Mouse (Mus musculus): ENCODE data around the gene Rnf212b. TPM values are rescaled to one million over a fixed set of nuclear protein-coding genes. Genes with fewer than 3 reads are reported as not detected.
A peak's percentile ranks its signal among the peaks of the same experiment; 100 is the strongest.

Rnf212b gene
- polyA plus RNA-seq, 1 experiment from 2014 or later = not detected

- Histone ChIP-seq H3K4me3 (ENCODE audit: low read length) (no peak overlapping the region), H3K4me2 (ENCODE audit: low read depth, low read length) (no peak overlapping the region), H3K36me3 (ENCODE audit: control insufficient read depth, insufficient read depth) (peaks cover 3% of the 10 kb centered on the region; the same call in 1 of the 2 replicates), H3K4me1 (ENCODE audit: control insufficient read depth, insufficient read depth, low read length) (no peaks in the 10 kb centered on the region), H3K9me3 (replicated peaks; ENCODE audit: control insufficient read depth, low read length) (no peaks in the 10 kb centered on the region), H3K9ac (ENCODE audit: low read length) (no peak overlapping the region), H3K27ac (ENCODE audit: low read length) (no peak overlapping the region), H3K27me3 (ENCODE audit: control insufficient read depth, insufficient read depth, low read length) (no peaks in the 10 kb centered on the region)
- ATAC-seq (replicated peaks; ENCODE audit: extremely low read depth, insufficient read depth, low FRiP score) = no peak
- WGBS = 79% methylated on average over 9 of the region's 9 CpGs
Observed at GRCm38 (mm10) chr14:54857891-54858290, 44.0 kb downstream of the Rnf212b start.

- WGBS = 39% methylated on average over 2 of the region's 2 CpGs
- no peak overlapping the region for H3K27ac ChIP-seq (ENCODE audit: low read length)
- H3K36me3 ChIP-seq (ENCODE audit: control insufficient read depth, insufficient read depth) = peaks cover 3% of the 10 kb centered on the region; the same call in 1 of the 2 replicates
- no peak overlapping the region for H3K4me2 ChIP-seq (ENCODE audit: low read depth, low read length)
- no peaks in the 10 kb centered on the region for H3K27me3 ChIP-seq (ENCODE audit: control insufficient read depth, insufficient read depth, low read length)
- H3K9me3 ChIP-seq (replicated peaks; ENCODE audit: control insufficient read depth, low read length) = no peaks in the 10 kb centered on the region
- H3K9ac ChIP-seq (ENCODE audit: low read length) = no peak overlapping the region
- peaks cover 3% of the 10 kb centered on the region for H3K4me1 ChIP-seq (ENCODE audit: control insufficient read depth, insufficient read depth, low read length)
- no peak for ATAC-seq (replicated peaks; ENCODE audit: extremely low read depth, insufficient read depth, low FRiP score)
- H3K4me3 ChIP-seq (ENCODE audit: low read length) = no peak overlapping the region
Observed at GRCm38 (mm10) chr14:54860511-54860910, 46.6 kb downstream of the Rnf212b start.

DNA sequence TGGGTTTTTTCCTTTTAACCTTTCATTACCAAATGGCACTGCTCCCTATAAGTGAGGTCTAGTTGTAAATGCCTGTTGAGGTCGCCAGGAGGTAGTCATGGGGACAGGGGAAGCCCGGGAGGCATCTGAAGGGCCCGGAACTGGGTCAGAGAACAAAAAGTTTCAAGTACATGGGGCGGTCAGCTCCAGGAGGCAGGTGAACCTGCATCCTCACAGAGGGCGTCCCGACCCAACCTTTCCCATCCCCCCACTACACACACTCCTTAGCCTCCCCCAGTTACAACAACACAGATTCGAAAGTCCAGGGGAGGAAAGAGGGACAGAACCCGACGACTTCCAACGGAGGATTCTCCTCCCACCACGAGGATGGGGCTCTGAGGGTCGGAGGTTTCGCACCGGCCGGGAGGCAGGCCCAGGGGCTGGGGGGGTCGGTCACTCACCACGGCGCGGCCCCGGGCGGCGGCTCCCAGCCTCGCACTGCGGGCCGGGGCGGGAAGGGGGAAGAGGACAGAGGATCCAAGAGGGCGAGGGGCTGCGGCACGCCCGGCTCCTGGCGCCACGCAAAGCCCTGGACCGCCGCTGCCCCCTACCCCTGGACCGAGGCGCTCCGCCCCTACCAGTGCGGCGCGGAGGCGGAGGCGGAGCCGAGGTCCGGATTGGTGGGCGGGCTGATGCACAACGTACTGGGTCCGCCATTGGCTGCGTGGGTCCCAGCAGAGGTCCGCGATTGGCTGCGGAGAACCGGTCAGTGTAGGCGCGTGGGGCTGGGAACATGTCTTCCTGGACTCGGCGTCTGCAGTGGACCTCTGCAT, 49.8 kb downstream of the Rnf212b start:
- no peaks in the 10 kb centered on the region for H3K36me3 ChIP-seq (ENCODE audit: control insufficient read depth, insufficient read depth)
- WGBS = under 1% methylated on average over 55 of the region's 56 CpGs
- peak overlapping the region; percentile 93 for H3K4me3 ChIP-seq (ENCODE audit: low read length)
- peaks cover 3% of the 10 kb centered on the region for H3K4me1 ChIP-seq (ENCODE audit: control insufficient read depth, insufficient read depth, low read length)
- ATAC-seq (replicated peaks; ENCODE audit: extremely low read depth, insufficient read depth, low FRiP score) = peak; percentile 100
- H3K27me3 ChIP-seq (ENCODE audit: control insufficient read depth, insufficient read depth, low read length) = no peaks in the 10 kb centered on the region
- H3K9ac ChIP-seq (ENCODE audit: low read length) = peak overlapping the region; percentile 95
- H3K9me3 ChIP-seq (replicated peaks; ENCODE audit: control insufficient read depth, low read length) = 0 out of 2 replicates have a peak, but pooled peaks cover 2% of the 10 kb centered on the region
- H3K27ac ChIP-seq (ENCODE audit: low read length) = peak overlapping the region; percentile 79
- peak overlapping the region; percentile 87 for H3K4me2 ChIP-seq (ENCODE audit: low read depth, low read length)

DNA sequence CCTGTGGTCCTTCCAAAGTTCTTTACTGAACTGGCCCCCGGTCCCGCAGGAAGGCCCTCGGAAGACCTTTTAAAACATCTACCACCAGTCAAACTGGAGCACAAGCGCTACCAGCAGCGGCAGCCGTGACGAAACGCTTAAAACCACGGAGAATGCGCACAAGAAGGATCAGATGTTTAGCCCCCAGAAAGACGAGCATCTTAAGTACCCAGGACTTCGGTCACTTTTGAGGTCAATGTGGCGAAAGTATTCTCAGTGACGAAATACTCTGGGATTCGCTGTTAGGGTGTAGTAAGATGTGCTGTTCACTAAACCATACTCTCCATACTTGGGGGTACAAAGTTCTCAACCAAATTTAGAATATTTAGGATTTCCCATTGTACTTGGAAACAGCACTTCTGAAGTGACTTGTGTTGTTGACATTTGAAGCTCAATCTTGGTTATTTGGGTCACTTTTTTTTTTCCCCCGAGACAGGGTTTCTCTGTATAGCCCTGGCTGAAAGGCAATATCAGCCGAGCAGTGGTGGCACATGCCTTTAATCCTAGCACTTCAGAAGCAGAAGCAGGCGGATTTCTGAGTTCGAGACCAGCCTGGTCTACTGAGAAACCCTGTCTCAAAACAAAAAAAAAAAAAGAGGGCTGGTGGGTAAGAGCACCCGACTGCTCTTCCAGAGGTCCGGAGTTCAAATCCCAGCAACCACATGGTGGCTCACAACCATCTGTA, 50.5 kb downstream of the Rnf212b start:
- peak overlapping the region; percentile 93 for H3K4me3 ChIP-seq (ENCODE audit: low read length)
- peaks cover 3% of the 10 kb centered on the region for H3K4me1 ChIP-seq (ENCODE audit: control insufficient read depth, insufficient read depth, low read length)
- no peaks in the 10 kb centered on the region for H3K36me3 ChIP-seq (ENCODE audit: control insufficient read depth, insufficient read depth)
- peak overlapping the region; percentile 95 for H3K9ac ChIP-seq (ENCODE audit: low read length)
- H3K9me3 ChIP-seq (replicated peaks; ENCODE audit: control insufficient read depth, low read length) = 0 out of 2 replicates have a peak, but pooled peaks cover 2% of the 10 kb centered on the region
- no peaks in the 10 kb centered on the region for H3K27me3 ChIP-seq (ENCODE audit: control insufficient read depth, insufficient read depth, low read length)
- H3K27ac ChIP-seq (ENCODE audit: low read length) = peak overlapping the region; percentile 79
- WGBS = 16% methylated on average over 21 of the region's 21 CpGs
- ATAC-seq (replicated peaks; ENCODE audit: extremely low read depth, insufficient read depth, low FRiP score) = no peak; the same call in 1 of the 2 replicates
- H3K4me2 ChIP-seq (ENCODE audit: low read depth, low read length) = peak overlapping the region; percentile 87

- WGBS = 63% methylated on average over 5 of the region's 5 CpGs
- no peaks in the 10 kb centered on the region for H3K27me3 ChIP-seq (ENCODE audit: control insufficient read depth, insufficient read depth, low read length)
- H3K9ac ChIP-seq (ENCODE audit: low read length) = no peak overlapping the region
- H3K4me3 ChIP-seq (ENCODE audit: low read length) = no peak overlapping the region
- no peak overlapping the region for H3K27ac ChIP-seq (ENCODE audit: low read length)
- no peaks in the 10 kb centered on the region for H3K36me3 ChIP-seq (ENCODE audit: control insufficient read depth, insufficient read depth)
- no peak for ATAC-seq (replicated peaks; ENCODE audit: extremely low read depth, insufficient read depth, low FRiP score)
- 0 out of 2 replicates have a peak, but pooled peaks cover 2% of the 10 kb centered on the region for H3K9me3 ChIP-seq (replicated peaks; ENCODE audit: control insufficient read depth, low read length)
- peaks cover 3% of the 10 kb centered on the region for H3K4me1 ChIP-seq (ENCODE audit: control insufficient read depth, insufficient read depth, low read length)
- no peak overlapping the region for H3K4me2 ChIP-seq (ENCODE audit: low read depth, low read length)
Observed at GRCm38 (mm10) chr14:54865626-54866025, 51.7 kb downstream of the Rnf212b start.

- no peak for ATAC-seq (replicated peaks; ENCODE audit: extremely low read depth, insufficient read depth, low FRiP score)
- Histone ChIP-seq H3K9me3 (replicated peaks; ENCODE audit: control insufficient read depth, low read length) (0 out of 2 replicates have a peak, but pooled peaks cover 2% of the 10 kb centered on the region), H3K4me1 (ENCODE audit: control insufficient read depth, insufficient read depth, low read length) (peaks cover 3% of the 10 kb centered on the region), H3K27me3 (ENCODE audit: control insufficient read depth, insufficient read depth, low read length) (no peaks in the 10 kb centered on the region), H3K9ac (ENCODE audit: low read length) (no peak overlapping the region), H3K4me2 (ENCODE audit: low read depth, low read length) (no peak overlapping the region), H3K4me3 (ENCODE audit: low read length) (no peak overlapping the region), H3K36me3 (ENCODE audit: control insufficient read depth, insufficient read depth) (no peaks in the 10 kb centered on the region), H3K27ac (ENCODE audit: low read length) (no peak overlapping the region)
- 46% methylated on average over 3 of the region's 3 CpGs for whole genome bisulfite sequencing
Observed at GRCm38 (mm10) chr14:54866268-54866667, 52.3 kb downstream of the Rnf212b start.

DNA sequence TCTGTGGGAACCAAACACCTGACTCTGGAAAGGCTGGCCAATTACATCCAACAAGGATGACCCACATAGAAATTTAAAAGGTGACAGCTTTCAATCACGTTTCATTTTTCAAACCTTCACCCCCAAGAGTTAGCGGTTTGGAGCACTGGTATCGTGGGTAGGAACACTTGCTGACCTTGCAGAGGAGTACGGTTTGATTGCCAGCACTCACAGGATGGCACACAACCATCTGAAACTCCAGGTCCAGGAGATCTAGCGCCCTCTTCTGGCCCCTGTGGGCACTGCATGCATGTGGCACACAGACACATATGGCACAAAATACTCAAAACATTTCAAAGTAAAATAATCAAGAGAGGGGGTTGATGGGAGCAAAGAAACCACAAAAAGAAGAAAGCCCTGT, 53.0 kb downstream of the Rnf212b start:
- Histone ChIP-seq H3K36me3 (ENCODE audit: control insufficient read depth, insufficient read depth) (no peaks in the 10 kb centered on the region), H3K4me1 (ENCODE audit: control insufficient read depth, insufficient read depth, low read length) (peaks cover 3% of the 10 kb centered on the region), H3K9ac (ENCODE audit: low read length) (no peak overlapping the region), H3K9me3 (replicated peaks; ENCODE audit: control insufficient read depth, low read length) (0 out of 2 replicates have a peak, but pooled peaks cover 2% of the 10 kb centered on the region), H3K4me2 (ENCODE audit: low read depth, low read length) (no peak overlapping the region), H3K4me3 (ENCODE audit: low read length) (no peak overlapping the region), H3K27ac (ENCODE audit: low read length) (no peak overlapping the region), H3K27me3 (ENCODE audit: control insufficient read depth, insufficient read depth, low read length) (no peaks in the 10 kb centered on the region)
- WGBS = 59% methylated on average over 5 of the region's 5 CpGs
- ATAC-seq (replicated peaks; ENCODE audit: extremely low read depth, insufficient read depth, low FRiP score) = no peak

GRCm38 (mm10) chr14:54868026-54868425, 54.1 kb downstream of the Rnf212b start:
- ATAC-seq (replicated peaks; ENCODE audit: extremely low read depth, insufficient read depth, low FRiP score) = no peak
- H3K4me2 ChIP-seq (ENCODE audit: low read depth, low read length) = no peak overlapping the region
- H3K27me3 ChIP-seq (ENCODE audit: control insufficient read depth, insufficient read depth, low read length) = no peaks in the 10 kb centered on the region
- 0 out of 2 replicates have a peak, but pooled peaks cover 2% of the 10 kb centered on the region for H3K9me3 ChIP-seq (replicated peaks; ENCODE audit: control insufficient read depth, low read length)
- H3K27ac ChIP-seq (ENCODE audit: low read length) = no peak overlapping the region
- H3K9ac ChIP-seq (ENCODE audit: low read length) = no peak overlapping the region
- no peaks in the 10 kb centered on the region for H3K36me3 ChIP-seq (ENCODE audit: control insufficient read depth, insufficient read depth)
- WGBS = 82% methylated on average over 4 of the region's 4 CpGs
- no peak overlapping the region for H3K4me3 ChIP-seq (ENCODE audit: low read length)
- peaks cover 3% of the 10 kb centered on the region for H3K4me1 ChIP-seq (ENCODE audit: control insufficient read depth, insufficient read depth, low read length)

- H3K9ac ChIP-seq (ENCODE audit: low read length) = no peak within 1 kb of the TSS
- no peak within 1 kb of the TSS for H3K27ac ChIP-seq (ENCODE audit: low read length)
- H3K4me3 ChIP-seq (ENCODE audit: low read length) = no peak within 1 kb of the TSS
- no peaks in the 10 kb centered on the region for H3K27me3 ChIP-seq (ENCODE audit: control insufficient read depth, insufficient read depth, low read length)
- no peak within 1 kb of the TSS for H3K4me2 ChIP-seq (ENCODE audit: low read depth, low read length)
- no peak for ATAC-seq (replicated peaks; ENCODE audit: extremely low read depth, insufficient read depth, low FRiP score)
- no peaks in the 10 kb centered on the region for H3K36me3 ChIP-seq (ENCODE audit: control insufficient read depth, insufficient read depth)
- WGBS = 77% methylated on average over 5 of the region's 5 CpGs
- H3K9me3 ChIP-seq (replicated peaks; ENCODE audit: control insufficient read depth, low read length) = 0 out of 2 replicates have a peak, but pooled peaks cover 2% of the 10 kb centered on the region
- peaks cover 5% of the 10 kb centered on the region for H3K4me1 ChIP-seq (ENCODE audit: control insufficient read depth, insufficient read depth, low read length)
Observed at GRCm38 (mm10) chr14:54870861-54871260, 56.9 kb downstream of the Rnf212b start, which contains the start of gene Homez. Gene Homez, minus strand, starts transcription at chr14:54870961.
